Mouse (Mus musculus): ENCODE data around the gene Nup153. TPM values are rescaled to one million over a fixed set of nuclear protein-coding genes. Genes with fewer than 3 reads are reported as not detected.

Nup153 gene
- polyA plus RNA-seq, 1 experiment from 2014 or later: 37.5 TPM

GRCm38 (mm10) chr13:46683370-46683769, 44.4 kb downstream of the Nup153 start:
- H3K27me3 ChIP-seq (ENCODE audit: poor library complexity, severe bottlenecking): no peaks in the 10 kb centered on the region
- H3K9me3 ChIP-seq: no peaks in the 10 kb centered on the region
- peaks cover 94% of the 10 kb centered on the region for H3K36me3 ChIP-seq (replicated peaks)
- 88% methylated on average over 1 of the region's 1 CpGs for WGBS
- DNase-seq (ENCODE audit: extremely low spot score, low spot score): no peak
- no peak overlapping the region for H3K4me3 ChIP-seq
- no peaks in the 10 kb centered on the region for H3K4me1 ChIP-seq
- no peak overlapping the region for H3K27ac ChIP-seq

- no peak for DNase-seq (ENCODE audit: extremely low spot score, low spot score)
- H3K4me3 ChIP-seq: no peak overlapping the region
- no peaks in the 10 kb centered on the region for H3K4me1 ChIP-seq
- no peaks in the 10 kb centered on the region for H3K9me3 ChIP-seq
- no peak overlapping the region for H3K27ac ChIP-seq
- H3K36me3 ChIP-seq (replicated peaks): peaks cover 94% of the 10 kb centered on the region
- WGBS: 90% methylated on average over 2 of the region's 2 CpGs
- no peaks in the 10 kb centered on the region for H3K27me3 ChIP-seq (ENCODE audit: poor library complexity, severe bottlenecking)
Measured at GRCm38 (mm10) chr13:46682921-46683320, 44.8 kb downstream of the Nup153 start.

- H3K36me3 ChIP-seq (replicated peaks): peaks cover 85% of the 10 kb centered on the region
Measured at GRCm38 (mm10) chr13:46677721-46678120, 50.0 kb downstream of the Nup153 start.

GRCm38 (mm10) chr13:46674601-46675000, 53.1 kb downstream of the Nup153 start:
- no peak for DNase-seq (ENCODE audit: extremely low spot score, low spot score)
- Histone ChIP-seq H3K27ac (no peak overlapping the region), H3K9me3 (no peaks in the 10 kb centered on the region), H3K4me1 (peaks cover 13% of the 10 kb centered on the region), H3K4me3 (no peak overlapping the region), H3K36me3 (replicated peaks) (peaks cover 77% of the 10 kb centered on the region), H3K27me3 (ENCODE audit: poor library complexity, severe bottlenecking) (no peaks in the 10 kb centered on the region)
- 89% methylated on average over 2 of the region's 2 CpGs for WGBS

More at GRCm38 (mm10) chr13:46677721-46678120, 50.0 kb downstream of the Nup153 start:
- Histone ChIP-seq H3K27ac (no peak overlapping the region), H3K4me3 (no peak overlapping the region), H3K27me3 (ENCODE audit: poor library complexity, severe bottlenecking) (no peaks in the 10 kb centered on the region), H3K4me1 (no peaks in the 10 kb centered on the region), H3K9me3 (no peaks in the 10 kb centered on the region)
- 86% methylated on average over 4 of the region's 4 CpGs for WGBS
- DNase-seq (ENCODE audit: extremely low spot score, low spot score): no peak

- WGBS: 73% methylated on average over 9 of the region's 9 CpGs
- DNase-seq (ENCODE audit: extremely low spot score, low spot score): no peak
- peaks cover 42% of the 10 kb centered on the region for H3K36me3 ChIP-seq (replicated peaks)
Measured at GRCm38 (mm10) chr13:46670514-46670913, 57.2 kb downstream of the Nup153 start.

GRCm38 (mm10) chr13:46669620-46670271, 58.0 kb downstream of the Nup153 start:
- H3K36me3 ChIP-seq (replicated peaks): peaks cover 35% of the 10 kb centered on the region
- peak overlapping the region; percentile 92 for H3K4me3 ChIP-seq
- DNase-seq (ENCODE audit: extremely low spot score, low spot score): peak; percentile 32
- peaks cover 20% of the 10 kb centered on the region for H3K4me1 ChIP-seq
- no peaks in the 10 kb centered on the region for H3K27me3 ChIP-seq (ENCODE audit: poor library complexity, severe bottlenecking)
- peak overlapping the region; percentile 91 for H3K27ac ChIP-seq
- under 1% methylated on average over 91 of the region's 96 CpGs for WGBS
- no peaks in the 10 kb centered on the region for H3K9me3 ChIP-seq

More at GRCm38 (mm10) chr13:46670514-46670913, 57.2 kb downstream of the Nup153 start:
- 0 out of 2 replicates have a peak overlapping the region, but pooled peaks have one; percentile 91 for H3K27ac ChIP-seq
- no peaks in the 10 kb centered on the region for H3K9me3 ChIP-seq
- H3K4me1 ChIP-seq: peaks cover 20% of the 10 kb centered on the region
- H3K4me3 ChIP-seq: peak overlapping the region; percentile 92
- no peaks in the 10 kb centered on the region for H3K27me3 ChIP-seq (ENCODE audit: poor library complexity, severe bottlenecking)

GRCm38 (mm10) chr13:46669048-46669619, 58.6 kb downstream of the Nup153 start, which contains the start of gene Fam8a1:
TSS of gene Fam8a1 (plus strand) at chr13:46669522.
- peak within 1 kb of the TSS; percentile 92 for H3K4me3 ChIP-seq
- whole genome bisulfite sequencing: 2% methylated on average over 46 of the region's 46 CpGs
- DNase-seq (ENCODE audit: extremely low spot score, low spot score): peak; percentile 93
- peaks cover 20% of the 10 kb centered on the region for H3K4me1 ChIP-seq
- peak within 1 kb of the TSS; percentile 91 for H3K27ac ChIP-seq
- no peaks in the 10 kb centered on the region for H3K9me3 ChIP-seq
- peaks cover 28% of the 10 kb centered on the region for H3K36me3 ChIP-seq (replicated peaks)
- H3K27me3 ChIP-seq (ENCODE audit: poor library complexity, severe bottlenecking): no peaks in the 10 kb centered on the region

GRCm38 (mm10) chr13:46663461-46663964, 64.2 kb downstream of the Nup153 start:
- H3K27me3 ChIP-seq (ENCODE audit: poor library complexity, severe bottlenecking): no peaks in the 10 kb centered on the region
- H3K4me1 ChIP-seq: peaks cover 1% of the 10 kb centered on the region
- H3K36me3 ChIP-seq (replicated peaks): no peaks in the 10 kb centered on the region
- H3K4me3 ChIP-seq: no peak overlapping the region
- no peak overlapping the region for H3K27ac ChIP-seq
- no peaks in the 10 kb centered on the region for H3K9me3 ChIP-seq
- 40% methylated on average over 4 of the region's 4 CpGs for WGBS
- no peak for DNase-seq (ENCODE audit: extremely low spot score, low spot score)

GRCm38 (mm10) chr13:46659211-46659610, 68.5 kb downstream of the Nup153 start:
- no peaks in the 10 kb centered on the region for H3K4me1 ChIP-seq
- no peaks in the 10 kb centered on the region for H3K27me3 ChIP-seq (ENCODE audit: poor library complexity, severe bottlenecking)
- WGBS: 89% methylated on average over 5 of the region's 5 CpGs
- H3K36me3 ChIP-seq (replicated peaks): no peaks in the 10 kb centered on the region
- H3K27ac ChIP-seq: no peak overlapping the region
- no peak overlapping the region for H3K4me3 ChIP-seq
- DNase-seq (ENCODE audit: extremely low spot score, low spot score): no peak
- H3K9me3 ChIP-seq: no peaks in the 10 kb centered on the region

- 75% methylated on average over 5 of the region's 5 CpGs for WGBS
- no peak overlapping the region for H3K4me3 ChIP-seq
- H3K9me3 ChIP-seq: no peaks in the 10 kb centered on the region
- peaks cover 5% of the 10 kb centered on the region for H3K4me1 ChIP-seq
- no peak overlapping the region for H3K27ac ChIP-seq
- no peaks in the 10 kb centered on the region for H3K36me3 ChIP-seq (replicated peaks)
- DNase-seq (ENCODE audit: extremely low spot score, low spot score): no peak
- H3K27me3 ChIP-seq (ENCODE audit: poor library complexity, severe bottlenecking): no peaks in the 10 kb centered on the region
Measured at GRCm38 (mm10) chr13:46654566-46654965, 73.2 kb downstream of the Nup153 start.

GRCm38 (mm10) chr13:46653671-46654070, 74.1 kb downstream of the Nup153 start:
- Histone ChIP-seq H3K27me3 (ENCODE audit: poor library complexity, severe bottlenecking) (no peaks in the 10 kb centered on the region), H3K4me1 (peaks cover 5% of the 10 kb centered on the region), H3K27ac (no peak overlapping the region), H3K4me3 (no peak overlapping the region), H3K9me3 (no peaks in the 10 kb centered on the region), H3K36me3 (replicated peaks) (no peaks in the 10 kb centered on the region)
- no peak for DNase-seq (ENCODE audit: extremely low spot score, low spot score)
- 86% methylated on average over 4 of the region's 4 CpGs for WGBS

GRCm38 (mm10) chr13:46652671-46653070, 75.1 kb downstream of the Nup153 start:
- 90% methylated on average over 7 of the region's 7 CpGs for WGBS
- H3K4me1 ChIP-seq: peaks cover 5% of the 10 kb centered on the region

GRCm38 (mm10) chr13:46651853-46652252, 75.9 kb downstream of the Nup153 start:
- 89% methylated on average over 7 of the region's 7 CpGs for WGBS
- no peak for DNase-seq (ENCODE audit: extremely low spot score, low spot score)

More at GRCm38 (mm10) chr13:46652671-46653070, 75.1 kb downstream of the Nup153 start:
- Histone ChIP-seq H3K4me3 (no peak overlapping the region), H3K27ac (no peak overlapping the region), H3K9me3 (no peaks in the 10 kb centered on the region), H3K36me3 (replicated peaks) (no peaks in the 10 kb centered on the region), H3K27me3 (ENCODE audit: poor library complexity, severe bottlenecking) (no peaks in the 10 kb centered on the region)
- DNase-seq (ENCODE audit: extremely low spot score, low spot score): no peak

More at GRCm38 (mm10) chr13:46651853-46652252, 75.9 kb downstream of the Nup153 start:
- Histone ChIP-seq H3K27me3 (ENCODE audit: poor library complexity, severe bottlenecking) (no peaks in the 10 kb centered on the region), H3K4me3 (no peak overlapping the region), H3K27ac (no peak overlapping the region), H3K9me3 (no peaks in the 10 kb centered on the region), H3K4me1 (peaks cover 5% of the 10 kb centered on the region), H3K36me3 (replicated peaks) (no peaks in the 10 kb centered on the region)
